Mouse (Mus musculus): ENCODE data around the gene Ppox. TPM values are rescaled to one million over a fixed set of nuclear protein-coding genes. Genes with fewer than 3 reads are reported as not detected.

The Ppox gene
- polyA plus RNA-seq, 1 experiment = 9.0 TPM

- Histone ChIP-seq H3K79me3 (ENCODE audit: low read depth) (peaks cover 11% of the 10 kb centered on the region), H3K27me3 (ENCODE audit: control insufficient read depth, insufficient read depth, insufficient read length) (no peaks in the 10 kb centered on the region), H3ac (ENCODE audit: control insufficient read depth, insufficient read length, low read depth) (no peak overlapping the region), H3K79me2 (ENCODE audit: control insufficient read depth, insufficient read depth) (peaks cover 26% of the 10 kb centered on the region), H3K36me3 (ENCODE audit: control insufficient read depth, insufficient read depth) (peaks cover 37% of the 10 kb centered on the region), H3K4me3 (ENCODE audit: insufficient read depth, poor library complexity, severe bottlenecking) (no peak overlapping the region)
- TF ChIP-seq FOSL1 (IDR thresholded peaks at IDR 0.05; ENCODE audit: insufficient read depth, low read length, poor library complexity, severe bottlenecking) (no peak), CEBPB (IDR thresholded peaks at IDR 0.05; ENCODE audit: low read depth) (no peak), CTCF (IDR thresholded peaks at IDR 0.05; ENCODE audit: control insufficient read depth, insufficient read depth, insufficient read length) (no peak), MYOD1 (IDR thresholded peaks at IDR 0.05; ENCODE audit: control insufficient read depth, insufficient read length, low read depth) (no peak), MAX (IDR thresholded peaks at IDR 0.05) (no peak), MYOG (IDR thresholded peaks at IDR 0.05; ENCODE audit: control insufficient read depth, extremely low read depth, insufficient read length) (no peak), USF1 (IDR thresholded peaks at IDR 0.05; ENCODE audit: low read depth) (no peak)
These were observed 40.1 kb downstream of the Ppox start for GRCm38 (mm10) chr1:171240911-171241310.

GRCm38 (mm10) chr1:171239992-171240744, 40.8 kb downstream of the Ppox start:
- TF ChIP-seq CTCF (IDR thresholded peaks at IDR 0.05; ENCODE audit: control insufficient read depth, insufficient read depth, insufficient read length) (no peak), MYOG (IDR thresholded peaks at IDR 0.05; ENCODE audit: control insufficient read depth, extremely low read depth, insufficient read length) (no peak), MAX (IDR thresholded peaks at IDR 0.05) (no peak), CEBPB (IDR thresholded peaks at IDR 0.05; ENCODE audit: low read depth) (no peak), FOSL1 (IDR thresholded peaks at IDR 0.05; ENCODE audit: insufficient read depth, low read length, poor library complexity, severe bottlenecking) (no peak), USF1 (IDR thresholded peaks at IDR 0.05; ENCODE audit: low read depth) (no peak)
- Histone ChIP-seq H3K4me3 (ENCODE audit: insufficient read depth, poor library complexity, severe bottlenecking) (no peak overlapping the region), H3K79me2 (ENCODE audit: control insufficient read depth, insufficient read depth) (peaks cover 18% of the 10 kb centered on the region), H3ac (ENCODE audit: control insufficient read depth, insufficient read length, low read depth) (no peak overlapping the region), H3K79me3 (ENCODE audit: low read depth) (peaks cover 5% of the 10 kb centered on the region), H3K27me3 (ENCODE audit: control insufficient read depth, insufficient read depth, insufficient read length) (no peaks in the 10 kb centered on the region), H3K36me3 (ENCODE audit: control insufficient read depth, insufficient read depth) (peaks cover 44% of the 10 kb centered on the region)

DNA sequence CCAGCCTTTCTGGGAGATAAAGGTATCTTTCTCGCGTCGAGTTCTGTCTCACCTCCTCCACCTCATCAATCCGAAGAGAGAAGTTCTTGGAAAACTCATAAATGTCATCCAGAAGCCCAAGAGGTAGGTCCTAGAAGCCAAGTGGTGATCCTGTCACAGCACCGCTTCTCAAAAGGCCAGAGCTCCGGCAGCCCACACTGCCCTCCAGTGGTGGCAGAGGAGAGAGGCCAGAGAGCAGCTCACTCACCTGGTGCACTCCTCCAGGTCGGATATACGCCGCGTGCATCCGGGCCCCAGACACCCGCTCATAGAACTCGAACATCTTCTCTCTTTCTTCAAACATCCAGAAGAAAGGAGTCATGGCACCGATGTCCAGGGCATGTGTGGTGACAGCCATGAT, 42.5 kb downstream of the Ppox start:
- Histone ChIP-seq H3K79me3 (ENCODE audit: low read depth) (peaks cover under 1% of the 10 kb centered on the region), H3K79me2 (ENCODE audit: control insufficient read depth, insufficient read depth) (peaks cover 6% of the 10 kb centered on the region), H3ac (ENCODE audit: control insufficient read depth, insufficient read length, low read depth) (no peak overlapping the region), H3K36me3 (ENCODE audit: control insufficient read depth, insufficient read depth) (peaks cover 53% of the 10 kb centered on the region), H3K27me3 (ENCODE audit: control insufficient read depth, insufficient read depth, insufficient read length) (no peaks in the 10 kb centered on the region), H3K4me3 (ENCODE audit: insufficient read depth, poor library complexity, severe bottlenecking) (no peak overlapping the region)
- peak; percentile 74 for TF ChIP-seq CTCF (IDR thresholded peaks at IDR 0.05; ENCODE audit: control insufficient read depth, insufficient read depth, insufficient read length)
- TF ChIP-seq CEBPB (IDR thresholded peaks at IDR 0.05; ENCODE audit: low read depth) = no peak
- no peak for TF ChIP-seq MYOG (IDR thresholded peaks at IDR 0.05; ENCODE audit: control insufficient read depth, extremely low read depth, insufficient read length)
- no peak for TF ChIP-seq USF1 (IDR thresholded peaks at IDR 0.05; ENCODE audit: low read depth)

GRCm38 (mm10) chr1:171237438-171237837, 43.5 kb downstream of the Ppox start:
- no peak for TF ChIP-seq MYOG (IDR thresholded peaks at IDR 0.05; ENCODE audit: control insufficient read depth, extremely low read depth, insufficient read length)
- TF ChIP-seq MAX (IDR thresholded peaks at IDR 0.05) = no peak
- no peak for TF ChIP-seq CEBPB (IDR thresholded peaks at IDR 0.05; ENCODE audit: low read depth)
- TF ChIP-seq MYOD1 (IDR thresholded peaks at IDR 0.05; ENCODE audit: control insufficient read depth, insufficient read length, low read depth) = no peak
- no peak for TF ChIP-seq FOSL1 (IDR thresholded peaks at IDR 0.05; ENCODE audit: insufficient read depth, low read length, poor library complexity, severe bottlenecking)
- TF ChIP-seq USF1 (IDR thresholded peaks at IDR 0.05; ENCODE audit: low read depth) = no peak
- no peak for TF ChIP-seq CTCF (IDR thresholded peaks at IDR 0.05; ENCODE audit: control insufficient read depth, insufficient read depth, insufficient read length)
- Histone ChIP-seq H3K36me3 (ENCODE audit: control insufficient read depth, insufficient read depth) (peaks cover 49% of the 10 kb centered on the region), H3K27me3 (ENCODE audit: control insufficient read depth, insufficient read depth, insufficient read length) (no peaks in the 10 kb centered on the region)

DNA sequence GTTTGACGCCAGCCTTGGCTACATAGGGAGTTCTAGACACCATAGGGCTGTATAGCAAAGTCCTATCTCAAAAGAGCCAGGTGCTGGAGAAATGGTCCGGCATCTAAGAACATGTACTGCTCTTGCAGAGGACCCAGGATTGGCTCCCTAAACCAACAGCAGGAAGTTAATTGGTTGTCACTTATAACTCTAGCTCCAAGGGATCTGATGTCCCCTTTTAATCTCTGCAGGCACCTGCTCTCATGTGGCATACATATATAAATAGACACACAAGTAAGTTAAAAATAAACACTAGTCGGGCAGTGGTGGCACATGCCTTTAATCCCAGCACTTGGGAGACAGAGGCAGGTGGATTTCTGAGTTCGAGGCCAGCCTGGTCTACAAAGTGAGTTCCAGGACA, 45.2 kb downstream of the Ppox start:
- H3ac ChIP-seq (ENCODE audit: control insufficient read depth, insufficient read length, low read depth) = no peak overlapping the region
- no peaks in the 10 kb centered on the region for H3K79me2 ChIP-seq (ENCODE audit: control insufficient read depth, insufficient read depth)
- no peak overlapping the region for H3K4me3 ChIP-seq (ENCODE audit: insufficient read depth, poor library complexity, severe bottlenecking)
- H3K27me3 ChIP-seq (ENCODE audit: control insufficient read depth, insufficient read depth, insufficient read length) = no peaks in the 10 kb centered on the region
- peaks cover 49% of the 10 kb centered on the region for H3K36me3 ChIP-seq (ENCODE audit: control insufficient read depth, insufficient read depth)
- no peak for TF ChIP-seq FOSL1 (IDR thresholded peaks at IDR 0.05; ENCODE audit: insufficient read depth, low read length, poor library complexity, severe bottlenecking)
- no peak for TF ChIP-seq MYOD1 (IDR thresholded peaks at IDR 0.05; ENCODE audit: control insufficient read depth, insufficient read length, low read depth)
- TF ChIP-seq CEBPB (IDR thresholded peaks at IDR 0.05; ENCODE audit: low read depth) = no peak
- no peak for TF ChIP-seq MYOG (IDR thresholded peaks at IDR 0.05; ENCODE audit: control insufficient read depth, extremely low read depth, insufficient read length)
- no peak for TF ChIP-seq USF1 (IDR thresholded peaks at IDR 0.05; ENCODE audit: low read depth)
- H3K79me3 ChIP-seq (ENCODE audit: low read depth) = no peaks in the 10 kb centered on the region

More at GRCm38 (mm10) chr1:171237438-171237837, 43.5 kb downstream of the Ppox start:
- no peak overlapping the region for H3K4me3 ChIP-seq (ENCODE audit: insufficient read depth, poor library complexity, severe bottlenecking)
- H3ac ChIP-seq (ENCODE audit: control insufficient read depth, insufficient read length, low read depth) = no peak overlapping the region
- H3K79me3 ChIP-seq (ENCODE audit: low read depth) = no peaks in the 10 kb centered on the region
- no peaks in the 10 kb centered on the region for H3K79me2 ChIP-seq (ENCODE audit: control insufficient read depth, insufficient read depth)

- Histone ChIP-seq H3K36me3 (ENCODE audit: control insufficient read depth, insufficient read depth) (peaks cover 49% of the 10 kb centered on the region), H3K27me3 (ENCODE audit: control insufficient read depth, insufficient read depth, insufficient read length) (no peaks in the 10 kb centered on the region), H3K79me3 (ENCODE audit: low read depth) (no peaks in the 10 kb centered on the region), H3K79me2 (ENCODE audit: control insufficient read depth, insufficient read depth) (no peaks in the 10 kb centered on the region), H3ac (ENCODE audit: control insufficient read depth, insufficient read length, low read depth) (no peak overlapping the region), H3K4me3 (ENCODE audit: insufficient read depth, poor library complexity, severe bottlenecking) (no peak overlapping the region)
- TF ChIP-seq MYOG (IDR thresholded peaks at IDR 0.05; ENCODE audit: control insufficient read depth, extremely low read depth, insufficient read length) = no peak
- TF ChIP-seq CTCF (IDR thresholded peaks at IDR 0.05; ENCODE audit: control insufficient read depth, insufficient read depth, insufficient read length) = no peak
These were observed 46.4 kb downstream of the Ppox start for GRCm38 (mm10) chr1:171234538-171234937.
